Mouse (Mus musculus) E14TG2a.4 (cell line): ENCODE results near the gene Gm20388.

Source experiments
- CTCF ChIP-seq: conservative IDR thresholded peaks from 2 replicates; pipeline ENCODE4 v1.5.1; 2014; ENCODE audit warnings: low read length
- NANOG ChIP-seq: IDR thresholded peaks from 2 replicates; pipeline ENCODE4 v1.6.1; 2014; ENCODE audit warnings: borderline replicate concordance, low read length, mixed read lengths
- POU5F1 ChIP-seq: IDR thresholded peaks from 2 replicates; pipeline ENCODE4 v1.6.1; 2014; ENCODE audit warnings: low read length, borderline replicate concordance

DNA sequence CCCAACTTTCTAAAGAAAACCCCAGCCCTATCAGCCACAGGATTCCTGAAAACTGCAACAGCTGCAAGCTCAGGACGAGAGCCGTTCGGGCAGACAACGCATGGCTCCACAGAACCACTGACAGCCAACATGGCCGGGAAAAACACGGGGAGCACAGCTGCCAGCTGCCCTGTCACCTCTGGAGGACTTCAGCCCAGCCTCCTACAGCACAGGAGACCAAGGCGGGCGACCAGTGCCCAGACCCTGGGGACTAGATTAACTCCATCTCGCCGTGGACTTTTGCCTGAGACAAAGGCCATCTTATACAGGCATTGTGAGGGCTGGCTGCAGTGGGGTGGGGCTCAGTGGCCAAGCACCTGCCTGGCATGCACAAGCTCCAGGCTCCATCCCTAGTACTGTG is 1739.3 kb downstream of the Gm20388 start:
- TF ChIP-seq CTCF, result no peak
- no peak for TF ChIP-seq POU5F1
- no peak for TF ChIP-seq NANOG
